Comparison of ENCODE assay signal across 20 mouse cellular contexts in genomic region chr14:28773068-28773467, GRCm38 (mm10).
DNase-seq lines count a peak whose midpoint lies in the region; ATAC-seq and TF ChIP-seq lines count a peak whose summit lies in the region.
"Had no signal": no experiment of that assay in that cellular context is flagged by ENCODE, and none has a peak within 500 bp of the region (broad histone marks: within the 10 kb centered on the region; RNA-seq: fewer than 3 reads in every experiment).

No protein-coding gene starts in this region.

- no peak overlapping the region for H3K4me3 ChIP-seq in hindbrain, embryonic 13.5 days
- H3K4me3 ChIP-seq in hindbrain, embryonic 16.5 days (ENCODE audit: low read length) = no peak overlapping the region
- no peak overlapping the region for H3K4me3 ChIP-seq in kidney, postnatal 0 days (replicated peaks; ENCODE audit: low read depth, low read length)
- no peak overlapping the region for H3K4me3 ChIP-seq in kidney, adult 2 months (ENCODE audit: insufficient read depth, low read depth, low read length)
- no peak overlapping the region for H3K4me3 ChIP-seq in limb, embryonic 10.5 days
- H3K4me3 ChIP-seq in midbrain, embryonic 16.5 days (ENCODE audit: low read depth, low read length) = no peak overlapping the region
- H3K4me3 ChIP-seq: embryonic facial prominence, embryonic 12.5 days; forebrain, embryonic 12.5 days; heart, adult 2 months; heart, embryonic 15.5 days; hindbrain, embryonic 10.5 days had no signal

- H3K27ac ChIP-seq in hindbrain, embryonic 13.5 days = peak overlapping the region; percentile 18; the same call in 1 of the 2 replicates
- H3K27ac ChIP-seq in hindbrain, embryonic 16.5 days (ENCODE audit: low read depth, low read length) = no peak overlapping the region
- H3K27ac ChIP-seq in kidney, postnatal 0 days = no peak overlapping the region
- no peak overlapping the region for H3K27ac ChIP-seq in kidney, adult 2 months (ENCODE audit: insufficient read depth, low read depth, low read length)
- 0 out of 2 replicates have a peak overlapping the region, but pooled peaks have one; percentile 54 for H3K27ac ChIP-seq in limb, embryonic 10.5 days
- no peak overlapping the region for H3K27ac ChIP-seq in midbrain, embryonic 16.5 days (ENCODE audit: low read length)
- H3K27ac ChIP-seq: embryonic facial prominence, embryonic 12.5 days; forebrain, embryonic 12.5 days; heart, adult 2 months; heart, embryonic 15.5 days; hindbrain, embryonic 10.5 days had no signal

- 80% methylated on average over 11 of the region's 11 CpGs for WGBS in hindbrain, embryonic 13.5 days
- 78% methylated on average over 11 of the region's 11 CpGs for WGBS in hindbrain, embryonic 16.5 days
- 26% methylated on average over 11 of the region's 11 CpGs for WGBS in kidney, postnatal 0 days
- 38% methylated on average over 11 of the region's 11 CpGs for WGBS in kidney, adult 2 months
- 79% methylated on average over 11 of the region's 11 CpGs for whole genome bisulfite sequencing in limb, embryonic 10.5 days
- 77% methylated on average over 11 of the region's 11 CpGs for WGBS in midbrain, embryonic 16.5 days

- H3K27me3 ChIP-seq in hindbrain, embryonic 13.5 days = no peaks in the 10 kb centered on the region
- H3K27me3 ChIP-seq in hindbrain, embryonic 16.5 days (replicated peaks; ENCODE audit: control insufficient read depth, insufficient read depth, low read length) = no peaks in the 10 kb centered on the region
- H3K27me3 ChIP-seq in kidney, postnatal 0 days (ENCODE audit: insufficient read depth, low read length) = no peaks in the 10 kb centered on the region
- no peaks in the 10 kb centered on the region; the same call in 1 of the 2 replicates for H3K27me3 ChIP-seq in kidney, adult 2 months (replicated peaks; ENCODE audit: control insufficient read depth, insufficient read depth, low read length)
- no peaks in the 10 kb centered on the region for H3K27me3 ChIP-seq in limb, embryonic 10.5 days (ENCODE audit: low read depth, poor library complexity, severe bottlenecking)
- no peaks in the 10 kb centered on the region for H3K27me3 ChIP-seq in midbrain, embryonic 16.5 days (ENCODE audit: control insufficient read depth, insufficient read depth, low read depth, low read length)
- H3K27me3 ChIP-seq: embryonic facial prominence, embryonic 12.5 days; forebrain, embryonic 12.5 days; heart, embryonic 15.5 days had no signal

- no peak for TF ChIP-seq POLR2A in kidney, adult 2 months (IDR thresholded peaks at IDR 0.05; ENCODE audit: low read depth, low read length)

- peak; percentile 79 for DNase-seq in kidney, postnatal 0 days (ENCODE audit: low spot score)
- DNase-seq in kidney, adult 2 months = no peak
- DNase-seq in limb, embryonic 10.5 days (ENCODE audit: low spot score) = no peak
- no peak for DNase-seq in right cerebral cortex, postnatal 4 days
- DNase-seq: adrenal gland, postnatal 10 days; cerebellum, adult 11 months; cerebellum, adult 8-10 months; cerebellum, postnatal 14 days; gastrocnemius, postnatal 10 days; heart, adult 2 months; heart, postnatal 14 days had no signal

- H3K36me3 ChIP-seq in hindbrain, embryonic 13.5 days = no peaks in the 10 kb centered on the region
- H3K36me3 ChIP-seq in hindbrain, embryonic 16.5 days (ENCODE audit: control insufficient read depth, insufficient read depth, low read length) = no peaks in the 10 kb centered on the region
- no peaks in the 10 kb centered on the region for H3K36me3 ChIP-seq in kidney, postnatal 0 days (ENCODE audit: insufficient read depth, low read length)
- H3K36me3 ChIP-seq in kidney, adult 2 months (ENCODE audit: control insufficient read depth, insufficient read depth, low read length) = no peaks in the 10 kb centered on the region
- no peaks in the 10 kb centered on the region for H3K36me3 ChIP-seq in limb, embryonic 10.5 days
- H3K36me3 ChIP-seq in midbrain, embryonic 16.5 days (ENCODE audit: control insufficient read depth, insufficient read depth, low read length) = no peaks in the 10 kb centered on the region
- H3K36me3 ChIP-seq: embryonic facial prominence, embryonic 12.5 days; forebrain, embryonic 12.5 days; heart, embryonic 15.5 days; hindbrain, embryonic 10.5 days had no signal

- H3K4me1 ChIP-seq in hindbrain, embryonic 13.5 days (replicated peaks) = peaks cover 3% of the 10 kb centered on the region; the same call in 1 of the 2 replicates
- H3K4me1 ChIP-seq in hindbrain, embryonic 16.5 days (ENCODE audit: control insufficient read depth, insufficient read depth, low read depth, low read length) = no peaks in the 10 kb centered on the region
- H3K4me1 ChIP-seq in kidney, postnatal 0 days (replicated peaks; ENCODE audit: insufficient read depth, low read length) = no peaks in the 10 kb centered on the region
- no peaks in the 10 kb centered on the region for H3K4me1 ChIP-seq in kidney, adult 2 months (ENCODE audit: control insufficient read depth, insufficient read depth, low read length)
- H3K4me1 ChIP-seq in limb, embryonic 10.5 days = peaks cover 55% of the 10 kb centered on the region
- H3K4me1 ChIP-seq in midbrain, embryonic 16.5 days (ENCODE audit: control insufficient read depth, insufficient read depth, low read length) = no peaks in the 10 kb centered on the region
- H3K4me1 ChIP-seq: forebrain, embryonic 12.5 days; heart, embryonic 15.5 days; hindbrain, embryonic 10.5 days had no signal

- H3K9ac ChIP-seq in hindbrain, embryonic 13.5 days = no peak overlapping the region
- H3K9ac ChIP-seq in hindbrain, embryonic 16.5 days (ENCODE audit: low read depth, low read length) = no peak overlapping the region
- H3K9ac ChIP-seq in kidney, postnatal 0 days (ENCODE audit: low read depth, low read length) = no peak overlapping the region
- no peak overlapping the region for H3K9ac ChIP-seq in midbrain, embryonic 16.5 days (ENCODE audit: low read depth, low read length)
- H3K9ac ChIP-seq: embryonic facial prominence, embryonic 12.5 days; forebrain, embryonic 12.5 days; heart, embryonic 15.5 days had no signal

- no peak overlapping the region for H3K4me2 ChIP-seq in hindbrain, embryonic 13.5 days
- H3K4me2 ChIP-seq in hindbrain, embryonic 16.5 days (ENCODE audit: low read length) = no peak overlapping the region
- no peak overlapping the region for H3K4me2 ChIP-seq in kidney, postnatal 0 days (ENCODE audit: low read length)
- H3K4me2 ChIP-seq in midbrain, embryonic 16.5 days (ENCODE audit: low read length) = no peak overlapping the region
- H3K4me2 ChIP-seq: embryonic facial prominence, embryonic 12.5 days; forebrain, embryonic 12.5 days; heart, embryonic 11.5 days; heart, embryonic 15.5 days had no signal

- H3K9me3 ChIP-seq in hindbrain, embryonic 13.5 days = no peaks in the 10 kb centered on the region
- H3K9me3 ChIP-seq in hindbrain, embryonic 16.5 days (ENCODE audit: control insufficient read depth, low read length) = no peaks in the 10 kb centered on the region
- no peaks in the 10 kb centered on the region for H3K9me3 ChIP-seq in kidney, postnatal 0 days (replicated peaks; ENCODE audit: low read length)
- H3K9me3 ChIP-seq in limb, embryonic 10.5 days (replicated peaks) = no peaks in the 10 kb centered on the region
- H3K9me3 ChIP-seq in midbrain, embryonic 16.5 days (replicated peaks; ENCODE audit: control insufficient read depth, low read length, poor library complexity, severe bottlenecking) = no peaks in the 10 kb centered on the region
- H3K9me3 ChIP-seq: embryonic facial prominence, embryonic 12.5 days; forebrain, embryonic 12.5 days; heart, embryonic 15.5 days; hindbrain, embryonic 10.5 days had no signal

- no peak for TF ChIP-seq CTCF in kidney, postnatal 0 days (IDR thresholded peaks at IDR 0.05; ENCODE audit: low read depth)
- TF ChIP-seq CTCF in kidney, adult 2 months (conservative IDR thresholded peaks at IDR 0.05; ENCODE audit: insufficient read depth, insufficient read length, low read depth, low read length) = no peak

- ATAC-seq in hindbrain, embryonic 13.5 days (ENCODE audit: low FRiP score) = no peak
- no peak for ATAC-seq in hindbrain, embryonic 16.5 days
- no peak; the same call in 1 of the 2 replicates for ATAC-seq in kidney, postnatal 0 days (replicated peaks; ENCODE audit: low FRiP score, low read depth)
- ATAC-seq in midbrain, embryonic 16.5 days = no peak
- ATAC-seq: forebrain, embryonic 16.5 days had no signal

Comparison
In these comparisons a context has a peak if more than half of its experiments do, and no peak if none do; other contexts are left out.
1. H3K27ac ChIP-seq: peak in hindbrain, embryonic 13.5 days (single experiment) and limb, embryonic 10.5 days (single experiment); none in hindbrain, embryonic 16.5 days (single experiment), kidney, postnatal 0 days (single experiment), kidney, adult 2 months (single experiment) and midbrain, embryonic 16.5 days (single experiment).